Mouse (Mus musculus): ENCODE data around the gene Sh3pxd2b. TPM values are rescaled to one million over a fixed set of nuclear protein-coding genes. Genes with fewer than 3 reads are reported as not detected.

Sh3pxd2b gene
- polyA plus RNA-seq, 1 experiment: 3.7 TPM

- 62% methylated on average over 13 of the region's 13 CpGs for WGBS
- Histone ChIP-seq H3K27me3 (replicated peaks; ENCODE audit: control insufficient read depth, insufficient read depth, low read length) (no peaks in the 10 kb centered on the region), H3K36me3 (ENCODE audit: control insufficient read depth, insufficient read depth, low read length) (no peaks in the 10 kb centered on the region), H3K4me1 (ENCODE audit: control insufficient read depth, insufficient read depth, low read length) (no peaks in the 10 kb centered on the region), H3K27ac (ENCODE audit: insufficient read depth, low read depth, low read length) (no peak overlapping the region), H3K4me3 (ENCODE audit: insufficient read depth, low read depth, low read length) (no peak overlapping the region)
- TF ChIP-seq POLR2A (IDR thresholded peaks at IDR 0.05; ENCODE audit: low read depth, low read length) (no peak), CTCF (conservative IDR thresholded peaks at IDR 0.05; ENCODE audit: insufficient read depth, insufficient read length, low read depth, low read length) (no peak)
- peak; percentile 25 for DNase-seq
Measured at GRCm38 (mm10) chr11:32349284-32349953, 1.8 kb downstream of the Sh3pxd2b start.

DNA sequence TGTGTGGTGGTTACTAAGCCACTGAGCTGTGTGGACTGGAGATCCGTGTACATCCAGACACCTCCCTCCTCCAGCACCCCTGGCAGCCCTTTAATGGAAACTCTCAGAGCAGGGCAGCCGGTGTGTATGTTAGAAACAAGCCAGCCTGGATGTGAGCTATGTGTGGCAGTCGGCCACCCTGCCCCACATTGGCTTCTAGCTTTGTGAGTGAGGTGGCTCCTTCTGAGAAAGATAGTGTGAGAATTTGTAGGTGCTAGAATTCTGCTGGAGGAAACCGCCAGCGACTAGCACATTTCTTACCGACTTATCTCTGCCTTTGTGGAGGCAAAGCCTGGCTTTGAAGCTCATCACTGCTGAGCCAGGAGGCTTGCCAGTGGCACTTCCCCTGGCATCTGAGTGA, 5.3 kb downstream of the Sh3pxd2b start:
- no peaks in the 10 kb centered on the region for H3K36me3 ChIP-seq (ENCODE audit: control insufficient read depth, insufficient read depth, low read length)
- no peak overlapping the region for H3K4me3 ChIP-seq (ENCODE audit: insufficient read depth, low read depth, low read length)
- H3K27ac ChIP-seq (ENCODE audit: insufficient read depth, low read depth, low read length): no peak overlapping the region
- H3K4me1 ChIP-seq (ENCODE audit: control insufficient read depth, insufficient read depth, low read length): no peaks in the 10 kb centered on the region
- WGBS: 77% methylated on average over 6 of the region's 6 CpGs
- no peak for DNase-seq
- H3K27me3 ChIP-seq (replicated peaks; ENCODE audit: control insufficient read depth, insufficient read depth, low read length): no peaks in the 10 kb centered on the region
- TF ChIP-seq POLR2A (IDR thresholded peaks at IDR 0.05; ENCODE audit: low read depth, low read length) (no peak), CTCF (conservative IDR thresholded peaks at IDR 0.05; ENCODE audit: insufficient read depth, insufficient read length, low read depth, low read length) (no peak)

DNA sequence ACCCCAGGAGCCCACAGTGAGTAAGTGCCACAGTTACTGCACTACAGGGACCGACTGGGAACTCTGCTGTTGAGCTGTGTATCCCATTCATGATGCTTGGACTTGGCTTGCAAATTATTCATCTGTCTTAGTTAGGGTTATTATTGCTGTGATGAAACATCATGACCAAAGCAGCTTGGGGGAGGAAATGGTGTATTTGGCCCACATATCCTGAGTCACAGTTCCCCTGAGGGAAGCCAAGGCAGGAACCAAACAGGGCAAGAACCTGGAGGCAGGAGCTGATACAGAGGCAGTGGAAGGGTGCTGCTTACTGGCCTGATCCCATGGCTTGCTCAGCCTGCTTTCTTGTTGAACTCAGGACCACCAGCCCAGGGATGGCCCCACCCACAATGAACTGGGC, 7.8 kb downstream of the Sh3pxd2b start:
- Histone ChIP-seq H3K27me3 (replicated peaks; ENCODE audit: control insufficient read depth, insufficient read depth, low read length) (no peaks in the 10 kb centered on the region), H3K27ac (ENCODE audit: insufficient read depth, low read depth, low read length) (no peak overlapping the region), H3K4me3 (ENCODE audit: insufficient read depth, low read depth, low read length) (no peak overlapping the region), H3K4me1 (ENCODE audit: control insufficient read depth, insufficient read depth, low read length) (no peaks in the 10 kb centered on the region), H3K36me3 (ENCODE audit: control insufficient read depth, insufficient read depth, low read length) (no peaks in the 10 kb centered on the region)
- TF ChIP-seq POLR2A (IDR thresholded peaks at IDR 0.05; ENCODE audit: low read depth, low read length) (no peak), CTCF (conservative IDR thresholded peaks at IDR 0.05; ENCODE audit: insufficient read depth, insufficient read length, low read depth, low read length) (no peak)
- WGBS: 67% methylated on average over 1 of the region's 1 CpGs
- DNase-seq: no peak

DNA sequence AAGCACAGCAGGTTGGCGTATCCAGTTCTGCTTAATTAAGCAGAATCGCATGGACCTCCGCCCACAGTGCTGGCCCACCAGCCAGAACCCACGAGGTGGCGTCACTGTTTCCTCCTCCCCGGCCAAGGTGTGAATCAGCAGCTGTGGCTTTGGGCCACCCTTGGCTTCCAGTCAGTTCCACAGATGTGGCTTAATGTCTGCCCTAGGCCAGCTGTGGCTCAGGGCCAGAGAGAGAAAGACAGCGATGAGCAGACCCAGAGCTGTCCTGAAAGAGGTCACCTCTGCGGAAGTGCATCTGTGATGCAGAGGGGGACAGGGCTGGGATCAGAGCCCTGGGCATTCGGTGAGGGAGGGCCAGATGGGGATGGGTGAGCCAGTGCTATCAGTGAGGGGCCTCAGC, 10.1 kb downstream of the Sh3pxd2b start:
- no peaks in the 10 kb centered on the region for H3K4me1 ChIP-seq (ENCODE audit: control insufficient read depth, insufficient read depth, low read length)
- no peak overlapping the region for H3K27ac ChIP-seq (ENCODE audit: insufficient read depth, low read depth, low read length)
- H3K27me3 ChIP-seq (replicated peaks; ENCODE audit: control insufficient read depth, insufficient read depth, low read length): no peaks in the 10 kb centered on the region
- peak; percentile 22 for DNase-seq
- 50% methylated on average over 9 of the region's 9 CpGs for WGBS
- H3K36me3 ChIP-seq (ENCODE audit: control insufficient read depth, insufficient read depth, low read length): no peaks in the 10 kb centered on the region
- no peak for TF ChIP-seq CTCF (conservative IDR thresholded peaks at IDR 0.05; ENCODE audit: insufficient read depth, insufficient read length, low read depth, low read length)
- no peak for TF ChIP-seq POLR2A (IDR thresholded peaks at IDR 0.05; ENCODE audit: low read depth, low read length)
- no peak overlapping the region for H3K4me3 ChIP-seq (ENCODE audit: insufficient read depth, low read depth, low read length)

DNA sequence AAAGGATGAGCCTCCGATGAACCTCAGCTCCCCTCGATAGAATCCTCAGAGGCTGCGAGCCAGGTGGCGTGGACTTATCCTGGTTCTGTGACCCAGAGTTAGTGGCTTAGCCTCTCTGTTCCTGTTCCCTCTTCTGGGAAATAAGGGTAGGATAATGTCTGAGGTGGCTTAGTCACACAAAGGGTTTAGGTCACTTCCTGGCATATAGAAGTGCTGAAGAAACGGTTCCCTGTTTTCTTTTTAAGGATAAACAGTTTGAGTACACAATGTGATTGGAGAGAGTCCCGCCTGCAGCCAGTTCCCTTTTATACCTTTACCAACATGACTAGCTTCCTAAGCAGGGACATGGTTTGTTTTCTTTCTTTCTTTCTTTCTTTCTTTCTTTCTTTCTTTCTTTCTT, 10.8 kb downstream of the Sh3pxd2b start:
- H3K4me3 ChIP-seq (ENCODE audit: insufficient read depth, low read depth, low read length): no peak overlapping the region
- no peaks in the 10 kb centered on the region for H3K4me1 ChIP-seq (ENCODE audit: control insufficient read depth, insufficient read depth, low read length)
- H3K27me3 ChIP-seq (replicated peaks; ENCODE audit: control insufficient read depth, insufficient read depth, low read length): no peaks in the 10 kb centered on the region
- TF ChIP-seq POLR2A (IDR thresholded peaks at IDR 0.05; ENCODE audit: low read depth, low read length): no peak
- TF ChIP-seq CTCF (conservative IDR thresholded peaks at IDR 0.05; ENCODE audit: insufficient read depth, insufficient read length, low read depth, low read length): no peak
- WGBS: 72% methylated on average over 6 of the region's 6 CpGs
- H3K36me3 ChIP-seq (ENCODE audit: control insufficient read depth, insufficient read depth, low read length): no peaks in the 10 kb centered on the region
- no peak overlapping the region for H3K27ac ChIP-seq (ENCODE audit: insufficient read depth, low read depth, low read length)
- DNase-seq: no peak

DNA sequence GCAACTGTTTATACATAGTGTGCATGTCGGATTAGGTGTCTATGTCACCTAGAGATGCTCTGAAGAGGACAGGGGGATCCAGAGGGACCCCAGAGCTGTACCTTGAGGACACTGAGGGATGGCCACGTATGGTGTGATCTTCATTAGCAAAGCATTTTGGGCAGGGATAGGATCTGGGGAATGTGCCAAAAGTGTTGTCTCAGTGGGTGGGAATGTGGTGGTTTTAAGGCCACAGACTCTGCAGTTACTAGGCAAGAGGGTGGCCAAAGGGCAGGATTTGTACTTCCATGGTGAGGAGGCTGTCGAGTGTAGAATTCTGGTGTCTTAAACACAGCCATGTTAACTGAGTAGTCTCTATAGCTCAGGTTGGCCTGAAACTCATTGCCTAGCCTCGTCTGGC, 11.9 kb downstream of the Sh3pxd2b start:
- Histone ChIP-seq H3K4me1 (ENCODE audit: control insufficient read depth, insufficient read depth, low read length) (no peaks in the 10 kb centered on the region), H3K27me3 (replicated peaks; ENCODE audit: control insufficient read depth, insufficient read depth, low read length) (no peaks in the 10 kb centered on the region), H3K4me3 (ENCODE audit: insufficient read depth, low read depth, low read length) (no peak overlapping the region), H3K27ac (ENCODE audit: insufficient read depth, low read depth, low read length) (no peak overlapping the region), H3K36me3 (ENCODE audit: control insufficient read depth, insufficient read depth, low read length) (no peaks in the 10 kb centered on the region)
- DNase-seq: no peak
- WGBS: 73% methylated on average over 4 of the region's 4 CpGs
- no peak for TF ChIP-seq CTCF (conservative IDR thresholded peaks at IDR 0.05; ENCODE audit: insufficient read depth, insufficient read length, low read depth, low read length)
- TF ChIP-seq POLR2A (IDR thresholded peaks at IDR 0.05; ENCODE audit: low read depth, low read length): no peak

DNA sequence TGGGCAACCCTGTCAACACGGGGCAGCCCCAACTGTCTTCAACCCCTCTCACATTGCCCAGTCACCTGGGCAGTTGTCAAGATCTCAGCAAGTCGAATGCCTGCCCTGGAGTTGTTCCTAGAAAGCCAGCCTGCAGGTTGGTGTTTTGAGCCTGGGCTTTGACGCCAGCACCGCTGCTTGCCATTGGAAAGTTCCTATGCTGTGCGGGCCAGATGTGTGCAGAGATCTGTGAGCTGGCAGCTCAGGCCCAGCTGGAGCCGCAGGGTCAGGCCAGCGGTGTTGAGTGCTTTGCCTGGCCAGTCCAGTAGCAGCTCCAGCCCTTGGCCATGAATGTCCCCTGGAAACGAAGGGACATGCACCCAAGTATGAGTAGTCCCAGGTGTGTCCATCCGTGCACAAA, 14.2 kb downstream of the Sh3pxd2b start:
- 92% methylated on average over 9 of the region's 9 CpGs for WGBS
- Histone ChIP-seq H3K27ac (ENCODE audit: insufficient read depth, low read depth, low read length) (no peak overlapping the region), H3K36me3 (ENCODE audit: control insufficient read depth, insufficient read depth, low read length) (no peaks in the 10 kb centered on the region), H3K27me3 (replicated peaks; ENCODE audit: control insufficient read depth, insufficient read depth, low read length) (no peaks in the 10 kb centered on the region), H3K4me1 (ENCODE audit: control insufficient read depth, insufficient read depth, low read length) (no peaks in the 10 kb centered on the region), H3K4me3 (ENCODE audit: insufficient read depth, low read depth, low read length) (no peak overlapping the region)
- TF ChIP-seq POLR2A (IDR thresholded peaks at IDR 0.05; ENCODE audit: low read depth, low read length): no peak
- TF ChIP-seq CTCF (conservative IDR thresholded peaks at IDR 0.05; ENCODE audit: insufficient read depth, insufficient read length, low read depth, low read length): no peak
- DNase-seq: no peak

Measured in kidney, adult 2 months (tissue).